Mouse (Mus musculus) layer of hippocampus, postnatal 25 days (tissue): ENCODE measurements around the gene Plscr3. TPM values are rescaled to one million over a fixed set of nuclear protein-coding genes. Genes with fewer than 3 reads are reported as not detected.
A peak's percentile ranks its signal among the peaks of the same experiment; 100 is the strongest.

Source experiments
- DNase-seq, 2 experiments: peaks; one replicate each; pipeline ENCODE4 v3.0.0; 2022; ENCODE audit warnings: mixed read lengths in 2 of 2, low spot score in 1 of 2; ENCODE audit errors: extremely low spot score in 1 of 2
- microRNA-seq, 2 experiments: library from miRNA; unstranded; fragments of <30 nt; microRNA quantifications; one replicate each; pipeline ENCODE4 v1.2.0; 2021
- total RNA-seq, 2 experiments: library from RNA; stranded (reverse); gene quantifications; 2 replicates each; pipeline ENCODE4 v1.2.3; 2021

The Plscr3 gene
- total RNA-seq, 2 experiments from 2014 or later: 16.5 to 19.0 TPM

GRCm38 (mm10) chr11:69883527-69884151 is 37.5 kb downstream of the Plscr3 start:
- DNase-seq: no peak

GRCm38 (mm10) chr11:69884240-69884639 is 38.1 kb downstream of the Plscr3 start:
- DNase-seq: no peak

- no peak for DNase-seq
These were observed 38.5 kb downstream of the Plscr3 start for GRCm38 (mm10) chr11:69884663-69885062.

- no peak for DNase-seq
These were observed 40.9 kb downstream of the Plscr3 start for GRCm38 (mm10) chr11:69886907-69887635.

- DNase-seq: peak in 1 of 2 experiments; percentile 34
These were observed 45.3 kb downstream of the Plscr3 start for GRCm38 (mm10) chr11:69891482-69891881.

GRCm38 (mm10) chr11:69894671-69895070 is 48.5 kb downstream of the Plscr3 start:
- no peak for DNase-seq

- no peak for DNase-seq
These were observed 49.1 kb downstream of the Plscr3 start, which contains the start of gene Acap1 for GRCm38 (mm10) chr11:69895291-69895690. TSS of gene Acap1 (minus strand) at chr11:69895539.

- no peak for DNase-seq
These were observed 53.7 kb downstream of the Plscr3 start for GRCm38 (mm10) chr11:69899870-69900269.

- DNase-seq: peak; percentile 66 to 69
These were observed 54.6 kb downstream of the Plscr3 start, which contains the start of the genes 2810408A11Rik and Neurl4 for GRCm38 (mm10) chr11:69900471-69901405. TSS of gene 2810408A11Rik (minus strand) at chr11:69900987. TSS of gene Neurl4 (plus strand) at chr11:69901072.

- DNase-seq: peak; percentile 80 to 91
These were observed 55.2 kb downstream of the Plscr3 start for GRCm38 (mm10) chr11:69901406-69901846.

Small RNA genes within 50 kb of the gene (microRNA-seq; reads per million reads assigned to microRNA genes)
- gene Mir6924: 0 reads per million in 2 experiments

Other genes starting within 250 kb of the Plscr3 start
- 100 to 1,000 TPM; 394 to 472 TPM for gene Atp1b2, start 240.4 kb upstream of the Plscr3 start, total RNA-seq
- gene Shbg, start 228.5 kb upstream of the Plscr3 start, total RNA-seq: not detected
- 10 to 100 TPM; 15.5 to 15.8 TPM for gene Sat2, start 224.4 kb upstream of the Plscr3 start, total RNA-seq
- 100 to 1,000 TPM; 124 to 131 TPM for gene Fxr2, start 213.4 kb upstream of the Plscr3 start, total RNA-seq
- under 1 TPM in 1 of 2 experiments, not detected in 1; 0.59 TPM for gene Sox15, start 191.1 kb upstream of the Plscr3 start, total RNA-seq
- 10 to 100 TPM; 61.1 to 63.9 TPM for gene Mpdu1, start 183.7 kb upstream of the Plscr3 start, total RNA-seq
- gene Cd68, start 180.2 kb upstream of the Plscr3 start, total RNA-seq: 10 to 100 TPM; 15.1 to 15.7 TPM
- 100 to 1,000 TPM; 369 to 381 TPM for gene Eif4a1, start 174.0 kb upstream of the Plscr3 start, total RNA-seq
- 100 to 1,000 TPM in 1 of 2 experiments, 10 to 100 TPM in 1; 94.3 to 109 TPM for gene Senp3, start 164.3 kb upstream of the Plscr3 start, total RNA-seq
- gene Tnfsf13, start 160.6 kb upstream of the Plscr3 start, total RNA-seq: 1 to 10 TPM; 1.2 to 1.3 TPM
- gene Tnfsf12, start 150.5 kb upstream of the Plscr3 start, total RNA-seq: 1 to 10 TPM; 7.3 to 8.6 TPM
- 1 to 10 TPM; 1.3 to 1.4 TPM for gene Tnfsfm13, start 150.3 kb upstream of the Plscr3 start, total RNA-seq
- gene Polr2a, start 87.7 kb upstream of the Plscr3 start, total RNA-seq: 10 to 100 TPM; 58.6 to 69.5 TPM
- not detected for gene Slc35g3, start 84.4 kb upstream of the Plscr3 start, total RNA-seq
- gene Zbtb4, start 80.5 kb upstream of the Plscr3 start, total RNA-seq: 100 to 1,000 TPM; 110 to 118 TPM
- 1 to 10 TPM in 1 of 2 experiments, under 1 TPM in 1; 0.79 to 1.1 TPM for gene Chrnb1, start 50.4 kb upstream of the Plscr3 start, total RNA-seq
- 10 to 100 TPM; 28.3 to 33.3 TPM for gene Fgf11, start 44.5 kb upstream of the Plscr3 start, total RNA-seq
- not detected for gene Tmem102, start 40.8 kb upstream of the Plscr3 start, total RNA-seq
- not detected for gene Gm39566, start 31.1 kb upstream of the Plscr3 start, total RNA-seq
- not detected for gene Spem2, start 27.9 kb upstream of the Plscr3 start, total RNA-seq
- under 1 TPM; 0.34 to 0.73 TPM for gene Spem1, start 24.2 kb upstream of the Plscr3 start, total RNA-seq
- gene Nlgn2, start 8.6 kb upstream of the Plscr3 start, total RNA-seq: 100 to 1,000 TPM; 192 to 219 TPM
- 100 to 1,000 TPM; 112 to 135 TPM for gene Tmem256, start 7.9 kb upstream of the Plscr3 start, total RNA-seq
- not detected for gene Tnk1, start 12.4 kb downstream of the Plscr3 start, total RNA-seq
- not detected for gene Tmem95, start 31.6 kb downstream of the Plscr3 start, total RNA-seq
- gene Kctd11, start 35.0 kb downstream of the Plscr3 start, total RNA-seq: 1 to 10 TPM; 1.2 to 1.3 TPM
- gene Acap1, start 49.2 kb downstream of the Plscr3 start, total RNA-seq: under 1 TPM; 0.12 to 0.19 TPM
- gene 2810408A11Rik, start 54.6 kb downstream of the Plscr3 start, total RNA-seq: 1 to 10 TPM in 1 of 2 experiments, under 1 TPM in 1; 0.62 to 1.8 TPM
- 100 to 1,000 TPM; 108 to 109 TPM for gene Neurl4, start 54.7 kb downstream of the Plscr3 start, total RNA-seq
- gene Gps2, start 67.5 kb downstream of the Plscr3 start, total RNA-seq: 10 to 100 TPM; 26.8 to 32.6 TPM
- 100 to 1,000 TPM; 426 to 481 TPM for gene Eif5a, start 75.6 kb downstream of the Plscr3 start, total RNA-seq
- gene Ybx2, start 89.4 kb downstream of the Plscr3 start, total RNA-seq: 10 to 100 TPM in 1 of 2 experiments, 1 to 10 TPM in 1; 7.3 to 11.1 TPM
- gene Slc2a4, start 101.8 kb downstream of the Plscr3 start, total RNA-seq: 1 to 10 TPM; 2.2 to 4.0 TPM
- not detected for gene Cldn7, start 118.4 kb downstream of the Plscr3 start, total RNA-seq
- 100 to 1,000 TPM; 107 to 116 TPM for gene Ctdnep1, start 134.8 kb downstream of the Plscr3 start, total RNA-seq
- 10 to 100 TPM; 77.1 to 82.2 TPM for gene Elp5, start 136.1 kb downstream of the Plscr3 start, total RNA-seq
- 100 to 1,000 TPM; 229 to 258 TPM for gene Gabarap, start 144.8 kb downstream of the Plscr3 start, total RNA-seq
- gene Phf23, start 149.4 kb downstream of the Plscr3 start, total RNA-seq: 10 to 100 TPM; 41.4 to 46.9 TPM
- 10 to 100 TPM; 31.2 to 37.8 TPM for gene Dvl2, start 154.2 kb downstream of the Plscr3 start, total RNA-seq
- gene Acadvl, start 169.0 kb downstream of the Plscr3 start, total RNA-seq: 10 to 100 TPM; 56.9 to 62.4 TPM
- gene Dlg4, start 170.6 kb downstream of the Plscr3 start, total RNA-seq: 100 to 1,000 TPM; 857 to 887 TPM
- gene Asgr1, start 207.7 kb downstream of the Plscr3 start, total RNA-seq: under 1 TPM; 0.73 to 0.74 TPM
- not detected for gene Asgr2, start 246.3 kb downstream of the Plscr3 start, total RNA-seq